Mouse (Mus musculus): Measurements from ENCODE around the gene Srsf4. TPM values are rescaled to one million over a fixed set of nuclear protein-coding genes. Genes with fewer than 3 reads are reported as not detected.

Gene Srsf4
- polyA plus RNA-seq, 2 experiments, result 43.4 to 45.3 TPM

GRCm38 (mm10) chr4:131922404-131922803 lies 49.0 kb downstream of the Srsf4 start:
- no peak overlapping the region for H3K27ac ChIP-seq
- H3K4me1 ChIP-seq (replicated peaks; ENCODE audit: control insufficient read depth in 2 of 2, insufficient read depth in 2 of 2, low read length in 1 of 2), result peaks cover 0 to 4% of the 10 kb centered on the region in 2 experiments; a peak in 1 of 4 replicates
- H3K9ac ChIP-seq (replicated peaks), result no peak overlapping the region
- WGBS (ENCODE audit: insufficient replicate concordance), result 63% methylated on average over 15 of the region's 15 CpGs
- no peaks in the 10 kb centered on the region for H3K9me3 ChIP-seq (ENCODE audit: control insufficient read depth, low read length)
- DNase-seq (ENCODE audit: low read depth in 3 of 3, low spot score in 3 of 3), result no peak
- H3K36me3 ChIP-seq (replicated peaks; ENCODE audit: control insufficient read depth, insufficient read depth, low read depth), result peaks cover 49% of the 10 kb centered on the region
- peaks cover 56% of the 10 kb centered on the region for H3K27me3 ChIP-seq (ENCODE audit: control insufficient read depth, insufficient read depth, low read length)
- TF ChIP-seq CTCF (IDR thresholded peaks at IDR 0.05; ENCODE audit: low read depth) (no peak), EP300 (IDR thresholded peaks at IDR 0.05; ENCODE audit: low read depth) (no peak)
- no peak for ATAC-seq (ENCODE audit: insufficient read depth)
- peak overlapping the region; percentile 58 for H3K4me2 ChIP-seq (ENCODE audit: low read depth)
- H3K4me3 ChIP-seq (ENCODE audit: insufficient read depth in 1 of 2, low read depth in 2 of 2, low read length in 2 of 2), result peak overlapping the region in 1 of 2 experiments; percentile 46; a peak in 2 of 4 replicates

DNA sequence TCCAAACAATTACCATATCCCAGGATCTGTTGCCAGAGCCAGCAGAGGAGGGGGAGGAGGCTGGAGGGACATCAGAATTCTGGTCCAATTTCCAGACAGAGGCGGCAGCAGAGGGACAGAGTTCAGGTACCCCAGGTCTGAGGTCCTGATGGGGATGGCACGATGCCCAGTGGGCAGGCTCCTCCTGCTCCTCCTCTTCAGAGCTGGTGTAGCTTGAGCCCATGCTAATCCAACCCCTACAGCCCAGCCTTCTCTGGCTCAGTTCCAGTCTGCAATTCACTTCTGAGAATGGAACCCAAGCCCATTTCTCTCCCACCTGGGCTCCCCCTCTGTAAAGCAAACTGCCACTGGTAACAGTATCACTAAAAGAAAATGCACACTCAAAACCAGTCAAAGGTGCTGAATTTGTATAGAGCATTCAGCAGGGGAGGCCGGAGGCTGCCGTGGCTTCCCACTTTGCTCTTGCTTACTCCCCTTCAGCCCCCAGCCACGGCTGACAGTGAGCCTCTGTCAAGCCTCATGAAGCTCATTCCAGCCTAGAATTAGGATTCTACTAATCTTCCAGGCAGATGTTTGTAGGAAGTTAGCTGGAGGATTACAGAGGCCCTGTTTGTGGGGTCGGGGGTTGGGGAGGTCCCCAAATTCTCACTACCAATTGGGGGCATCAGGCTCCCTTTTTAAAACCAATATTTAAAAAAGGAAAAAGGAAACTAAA lies 50.8 kb downstream of the Srsf4 start:
- peaks cover 68% of the 10 kb centered on the region for H3K36me3 ChIP-seq (replicated peaks; ENCODE audit: control insufficient read depth, insufficient read depth, low read depth)
- no peak overlapping the region for H3K9ac ChIP-seq (replicated peaks)
- TF ChIP-seq EP300 (IDR thresholded peaks at IDR 0.05; ENCODE audit: low read depth), result no peak
- TF ChIP-seq CTCF (IDR thresholded peaks at IDR 0.05; ENCODE audit: low read depth), result no peak
- H3K4me3 ChIP-seq (ENCODE audit: insufficient read depth in 1 of 2, low read depth in 2 of 2, low read length in 2 of 2), result no peak overlapping the region
- peaks cover 0 to under 1% of the 10 kb centered on the region in 2 experiments; a peak in 1 of 4 replicates for H3K4me1 ChIP-seq (replicated peaks; ENCODE audit: control insufficient read depth in 2 of 2, insufficient read depth in 2 of 2, low read length in 1 of 2)
- DNase-seq (ENCODE audit: low read depth in 3 of 3, low spot score in 3 of 3), result no peak
- H3K9me3 ChIP-seq (ENCODE audit: control insufficient read depth, low read length), result no peaks in the 10 kb centered on the region
- no peak overlapping the region for H3K27ac ChIP-seq
- ATAC-seq (ENCODE audit: insufficient read depth), result no peak
- peaks cover 40% of the 10 kb centered on the region for H3K27me3 ChIP-seq (ENCODE audit: control insufficient read depth, insufficient read depth, low read length)
- WGBS (ENCODE audit: insufficient replicate concordance), result 83% methylated on average over 6 of the region's 6 CpGs
- no peak overlapping the region for H3K4me2 ChIP-seq (ENCODE audit: low read depth)

- Histone ChIP-seq H3K36me3 (replicated peaks; ENCODE audit: control insufficient read depth, insufficient read depth, low read depth) (peaks cover 97% of the 10 kb centered on the region), H3K27me3 (ENCODE audit: control insufficient read depth, insufficient read depth, low read length) (no peaks in the 10 kb centered on the region; the same call in 1 of the 2 replicates), H3K9ac (replicated peaks) (no peak overlapping the region), H3K4me3 (ENCODE audit: insufficient read depth in 1 of 2, low read depth in 2 of 2, low read length in 2 of 2) (no peak overlapping the region), H3K4me2 (ENCODE audit: low read depth) (no peak overlapping the region), H3K9me3 (ENCODE audit: control insufficient read depth, low read length) (no peaks in the 10 kb centered on the region), H3K27ac (no peak overlapping the region), H3K4me1 (replicated peaks; ENCODE audit: control insufficient read depth in 2 of 2, insufficient read depth in 2 of 2, low read length in 1 of 2) (no peaks in the 10 kb centered on the region)
- WGBS (ENCODE audit: insufficient replicate concordance), result 82% methylated on average over 6 of the region's 6 CpGs
- DNase-seq (ENCODE audit: low read depth in 3 of 3, low spot score in 3 of 3) (no peak), ATAC-seq (ENCODE audit: insufficient read depth) (no peak)
- TF ChIP-seq EP300 (IDR thresholded peaks at IDR 0.05; ENCODE audit: low read depth), result no peak
- TF ChIP-seq CTCF (IDR thresholded peaks at IDR 0.05; ENCODE audit: low read depth), result no peak
Measured at GRCm38 (mm10) chr4:131929146-131929545, 55.7 kb downstream of the Srsf4 start.

DNA sequence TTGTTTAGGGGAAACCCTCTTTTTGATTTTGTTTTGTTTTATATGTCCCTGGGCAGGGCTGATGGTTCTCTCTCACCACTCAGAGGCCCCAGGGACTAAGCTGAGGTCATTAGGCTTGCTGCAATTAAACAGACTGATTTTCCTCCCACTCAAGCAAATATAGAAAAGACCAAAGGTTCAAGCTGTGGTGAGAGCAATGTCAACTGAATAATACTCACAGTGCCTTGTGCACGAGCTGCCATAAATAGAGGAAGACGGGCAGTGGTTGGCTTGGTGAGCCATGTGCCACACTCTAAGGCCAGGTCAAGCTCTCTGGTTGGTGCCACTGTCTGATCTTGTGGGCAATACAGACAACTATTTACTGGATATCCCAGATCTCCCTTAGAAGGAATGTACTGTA lies 66.0 kb downstream of the Srsf4 start:
- no peaks in the 10 kb centered on the region for H3K9me3 ChIP-seq (ENCODE audit: control insufficient read depth, low read length)
- no peaks in the 10 kb centered on the region for H3K27me3 ChIP-seq (ENCODE audit: control insufficient read depth, insufficient read depth, low read length)
- DNase-seq (ENCODE audit: low read depth in 3 of 3, low spot score in 3 of 3), result no peak
- TF ChIP-seq CTCF (IDR thresholded peaks at IDR 0.05; ENCODE audit: low read depth) (no peak), EP300 (IDR thresholded peaks at IDR 0.05; ENCODE audit: low read depth) (no peak)
- H3K27ac ChIP-seq, result no peak overlapping the region
- peaks cover 89% of the 10 kb centered on the region for H3K36me3 ChIP-seq (replicated peaks; ENCODE audit: control insufficient read depth, insufficient read depth, low read depth)
- no peak overlapping the region for H3K4me3 ChIP-seq (ENCODE audit: insufficient read depth in 1 of 2, low read depth in 2 of 2, low read length in 2 of 2)
- WGBS (ENCODE audit: insufficient replicate concordance), result 75% methylated on average over 2 of the region's 2 CpGs
- 0 out of 4 replicates have a peak, but pooled peaks cover 0 to 3% of the 10 kb centered on the region in 2 experiments for H3K4me1 ChIP-seq (replicated peaks; ENCODE audit: control insufficient read depth in 2 of 2, insufficient read depth in 2 of 2, low read length in 1 of 2)
- H3K9ac ChIP-seq (replicated peaks), result no peak overlapping the region
- no peak for ATAC-seq (ENCODE audit: insufficient read depth)
- H3K4me2 ChIP-seq (ENCODE audit: low read depth), result no peak overlapping the region

DNA sequence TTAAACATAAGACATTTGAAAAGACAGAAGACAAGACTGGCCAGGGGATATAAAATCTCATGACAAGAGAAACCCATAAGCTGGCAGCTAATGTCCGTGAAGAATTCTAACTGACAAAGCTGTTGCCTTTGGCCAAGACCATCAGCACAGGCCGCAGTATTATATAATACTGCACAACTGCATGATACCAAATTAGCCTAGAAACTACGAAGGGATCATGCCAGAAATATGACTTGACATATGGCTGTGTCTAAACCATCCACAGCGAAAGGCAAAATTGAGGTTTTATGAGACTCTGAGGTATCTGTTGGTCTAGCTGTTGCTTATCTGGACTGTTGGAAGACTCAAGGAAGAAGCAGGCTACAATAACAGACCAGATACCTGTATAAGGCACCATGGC lies 67.4 kb downstream of the Srsf4 start:
- DNase-seq (ENCODE audit: low read depth in 3 of 3, low spot score in 3 of 3), result no peak
- no peaks in the 10 kb centered on the region for H3K27me3 ChIP-seq (ENCODE audit: control insufficient read depth, insufficient read depth, low read length)
- no peak for TF ChIP-seq CTCF (IDR thresholded peaks at IDR 0.05; ENCODE audit: low read depth)
- TF ChIP-seq EP300 (IDR thresholded peaks at IDR 0.05; ENCODE audit: low read depth), result no peak
- H3K4me2 ChIP-seq (ENCODE audit: low read depth), result no peak overlapping the region
- no peak overlapping the region for H3K27ac ChIP-seq
- no peak overlapping the region for H3K9ac ChIP-seq (replicated peaks)
- WGBS (ENCODE audit: insufficient replicate concordance), result 96% methylated on average over 4 of the region's 4 CpGs
- peaks cover 87% of the 10 kb centered on the region for H3K36me3 ChIP-seq (replicated peaks; ENCODE audit: control insufficient read depth, insufficient read depth, low read depth)
- ATAC-seq (ENCODE audit: insufficient read depth), result no peak
- no peaks in the 10 kb centered on the region for H3K9me3 ChIP-seq (ENCODE audit: control insufficient read depth, low read length)
- no peak overlapping the region for H3K4me3 ChIP-seq (ENCODE audit: insufficient read depth in 1 of 2, low read depth in 2 of 2, low read length in 2 of 2)
- H3K4me1 ChIP-seq (replicated peaks; ENCODE audit: control insufficient read depth in 2 of 2, insufficient read depth in 2 of 2, low read length in 1 of 2), result 0 out of 4 replicates have a peak, but pooled peaks cover 0 to 3% of the 10 kb centered on the region in 2 experiments

Data from liver, embryonic 14.5 days (tissue).